Mouse (Mus musculus) embryonic stem cell, embryonic (primary cell): ENCODE data around the gene Ccl22.

Experiments
- CTCF ChIA-PET, 4 experiments: fragments of 300-600 bp in 2 of 4; fragments of 350-600 bp in 2 of 4; sonication (Branson Sonifier 250); formaldehyde crosslinking; loops; one replicate each; lab custom pipeline; 2022; ENCODE audit warnings: inconsistent platforms in 2 of 4; lab: Charles Lee
- POLR2A ChIA-PET, 4 experiments: fragments of 300-600 bp in 2 of 4; fragments of 350-600 bp in 2 of 4; sonication (Branson Sonifier 250); formaldehyde crosslinking; loops; one replicate each; lab custom pipeline; 2022; ENCODE audit warnings: antibody characterized with exemption in 4 of 4, inconsistent platforms in 1 of 4; lab: Charles Lee

The Ccl22 gene

GRCm38 (mm10) chr8:94714556-94714955, 30.8 kb upstream of the Ccl22 start:
- POLR2A ChIA-PET = no interaction called here
- CTCF ChIA-PET = interaction anchor here in 3 of 4 experiments (0.6 to 1.2 kb wide), 3 partner anchors 11 to 228 kb away, joined by 3 to 11 read pairs (median 3); no protein-coding TSS in a partner anchor

GRCm38 (mm10) chr8:94715871-94716270, 29.5 kb upstream of the Ccl22 start:
- ChIA-PET CTCF (no interaction called here), POLR2A (no interaction called here)

GRCm38 (mm10) chr8:94716841-94717240, 28.5 kb upstream of the Ccl22 start:
- CTCF ChIA-PET = no interaction called here
- POLR2A ChIA-PET = no interaction called here

GRCm38 (mm10) chr8:94725998-94726397, 19.4 kb upstream of the Ccl22 start:
- ChIA-PET POLR2A (no interaction called here), CTCF (no interaction called here)

DNA sequence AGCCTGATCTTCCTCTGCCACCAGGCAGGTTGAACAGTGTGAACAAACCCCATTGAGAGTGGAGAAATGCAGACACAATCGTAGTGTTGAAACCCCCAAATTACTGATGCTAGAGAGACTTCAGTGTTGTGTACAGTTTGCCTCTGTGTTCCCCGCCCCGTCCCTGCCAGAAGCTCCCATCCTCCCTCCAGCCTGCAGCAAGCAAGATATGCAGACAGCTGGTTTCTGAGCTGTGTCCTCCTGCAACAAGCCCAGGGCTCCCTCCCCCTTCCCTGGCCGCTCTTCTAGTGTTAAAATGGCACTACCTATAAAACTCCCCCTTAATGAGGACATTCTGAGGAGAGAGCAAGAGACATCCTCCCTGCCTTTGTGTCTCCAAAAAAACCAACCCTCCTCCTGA, 16.1 kb upstream of the Ccl22 start:
- POLR2A ChIA-PET = no interaction called here
- CTCF ChIA-PET = no interaction called here

DNA sequence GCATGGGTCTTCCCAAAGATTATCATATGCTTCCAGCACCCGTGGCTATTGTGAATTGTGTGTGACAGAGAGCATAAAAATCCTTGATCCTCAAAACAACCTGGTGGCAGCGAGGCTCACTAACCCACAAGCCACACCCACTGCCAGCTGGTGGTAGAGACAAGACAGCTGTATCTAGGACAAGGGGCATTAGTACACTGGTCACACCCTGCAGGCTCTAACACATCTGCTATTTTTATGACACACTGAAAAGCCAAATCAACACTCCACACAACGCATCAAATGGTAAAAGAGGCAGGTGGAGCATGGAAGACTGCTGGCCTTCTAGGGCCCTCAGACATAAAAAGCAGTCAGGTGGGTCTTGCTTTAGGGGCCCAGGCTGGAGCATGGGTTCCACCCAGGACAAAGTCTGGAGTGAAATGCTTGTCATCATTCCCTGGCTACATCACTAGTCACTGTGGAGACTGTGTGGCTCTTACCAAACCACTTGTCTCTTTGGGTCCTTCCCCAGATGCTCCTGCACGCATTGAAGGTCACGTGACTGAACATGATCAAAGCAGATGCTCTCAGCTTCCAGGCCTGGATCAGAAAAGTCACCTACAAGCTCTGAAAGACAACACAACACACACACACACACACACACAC, 11.4 kb upstream of the Ccl22 start:
- CTCF ChIA-PET = no interaction called here
- POLR2A ChIA-PET = interaction anchor here in 1 of 4 experiments (0.6 kb wide), 1 partner anchor 61 kb away, joined by 3 read pairs; no protein-coding TSS in a partner anchor

DNA sequence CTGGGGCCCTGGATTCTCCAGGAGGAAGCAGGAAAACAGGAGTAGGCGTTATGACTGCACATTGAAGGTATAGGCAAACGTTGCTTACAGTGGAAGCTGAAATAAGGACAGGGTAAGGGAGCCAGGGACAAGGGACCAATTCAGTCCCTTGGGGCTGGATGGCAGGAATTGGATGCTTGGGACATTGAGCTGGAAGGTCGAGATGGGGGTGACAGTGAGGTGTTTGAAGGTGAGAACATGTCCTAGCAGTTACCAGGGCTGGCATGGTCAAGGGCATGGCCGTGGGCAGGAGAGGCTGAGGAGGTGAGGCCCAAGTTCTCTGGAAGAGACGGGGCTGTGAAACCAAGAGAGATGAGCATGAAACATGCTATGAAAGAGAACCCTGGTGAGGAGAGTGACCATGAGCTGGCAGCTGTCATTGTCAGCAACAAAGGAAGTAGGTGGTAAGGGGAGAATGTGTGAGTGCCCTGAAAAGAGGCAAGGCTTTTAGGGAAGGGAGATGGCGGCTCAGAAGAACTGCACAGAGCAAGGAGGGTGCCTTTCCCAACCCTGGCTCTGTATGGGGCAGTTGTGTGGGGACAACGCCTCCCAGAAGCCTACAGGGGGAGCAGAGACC, 10.5 kb upstream of the Ccl22 start:
- CTCF ChIA-PET = no interaction called here
- POLR2A ChIA-PET = no interaction called here

GRCm38 (mm10) chr8:94735426-94736094, 9.8 kb upstream of the Ccl22 start:
- CTCF ChIA-PET = interaction anchor here in 2 of 4 experiments (0.6 to 0.7 kb wide), 2 partner anchors 45 to 66 kb away, joined by 4 read pairs; no protein-coding TSS in a partner anchor

GRCm38 (mm10) chr8:94739829-94740228, 5.6 kb upstream of the Ccl22 start:
- ChIA-PET POLR2A (no interaction called here), CTCF (no interaction called here)

More at GRCm38 (mm10) chr8:94735426-94736094, 9.8 kb upstream of the Ccl22 start:
- POLR2A ChIA-PET = no interaction called here

DNA sequence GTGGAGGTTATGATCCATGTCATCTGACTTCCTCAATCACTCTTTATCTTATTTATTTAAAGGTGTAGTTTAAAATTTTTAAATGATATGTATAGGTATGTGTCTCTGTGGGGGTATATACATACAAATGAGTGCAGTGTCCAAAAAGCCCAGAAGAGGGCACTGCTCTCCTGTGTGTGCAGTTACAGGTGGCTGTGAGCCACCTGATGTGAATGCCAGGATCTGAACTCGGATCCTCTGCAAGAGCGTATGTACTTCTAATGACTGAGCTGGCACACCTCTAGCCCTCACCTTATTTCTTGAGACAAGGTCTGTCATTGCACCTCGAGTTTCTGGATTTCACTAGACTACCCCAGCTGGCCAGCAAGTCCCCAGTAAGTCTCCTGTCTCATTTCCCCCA, 4.8 kb upstream of the Ccl22 start:
- POLR2A ChIA-PET = no interaction called here

DNA sequence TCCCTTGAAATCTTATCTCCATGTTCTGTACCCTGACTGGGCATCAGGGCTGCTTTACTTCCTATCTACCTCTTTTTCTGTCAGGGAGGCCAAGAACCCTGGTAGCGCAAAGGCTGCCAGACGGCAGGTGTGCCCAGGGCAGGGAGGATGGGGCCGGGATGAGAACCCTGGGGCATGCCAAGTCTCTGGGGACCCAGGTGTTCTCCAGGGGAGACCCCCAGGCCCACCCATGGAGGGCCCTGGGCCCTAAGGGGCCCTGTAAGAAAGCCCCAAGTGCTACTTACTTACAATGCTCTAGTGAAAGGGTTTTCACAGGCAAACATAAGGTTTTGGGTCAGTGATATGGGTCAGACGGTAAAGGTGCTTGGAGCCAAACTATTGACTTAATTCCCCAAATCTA, 3.7 kb upstream of the Ccl22 start:
- POLR2A ChIA-PET = no interaction called here

More for the DNA sequence above, 4.8 kb upstream of the Ccl22 start:
- CTCF ChIA-PET = interaction anchor here in 1 of 4 experiments (0.5 kb wide), 1 partner anchor 535 kb away, joined by 4 read pairs; no protein-coding TSS in a partner anchor

DNA sequence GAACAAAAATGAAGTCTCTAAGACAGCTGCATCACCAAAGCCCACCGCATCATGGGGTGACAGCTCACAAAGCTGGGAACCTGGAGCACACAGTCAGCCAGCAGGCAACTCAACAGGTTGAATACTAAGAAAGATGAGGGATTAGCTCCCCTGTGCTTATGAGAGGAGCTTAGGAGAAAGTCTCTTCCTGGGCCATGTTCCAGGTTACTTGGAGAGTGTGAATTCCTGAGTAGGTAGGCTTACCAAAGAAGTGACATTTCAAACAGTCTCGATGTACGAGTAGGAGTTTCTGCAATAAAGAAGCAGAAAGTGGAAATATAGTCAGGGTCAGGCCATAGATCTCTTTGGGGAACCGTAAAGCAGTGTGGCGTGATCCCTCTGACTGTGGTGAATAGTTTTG, 906 bp upstream of the Ccl22 start:
- POLR2A ChIA-PET = no interaction called here
- CTCF ChIA-PET = interaction anchor here in 1 of 4 experiments (0.6 kb wide), 1 partner anchor 32 kb away, joined by 3 read pairs; no protein-coding TSS in a partner anchor

More for the DNA sequence above, 3.7 kb upstream of the Ccl22 start:
- CTCF ChIA-PET = no interaction called here

- CTCF ChIA-PET = interaction anchor here in 1 of 4 experiments (0.6 kb wide), 1 partner anchor 31 kb away, joined by 3 read pairs; no protein-coding TSS in a partner anchor
These were observed 418 bp upstream of the Ccl22 start for GRCm38 (mm10) chr8:94744972-94745371.

GRCm38 (mm10) chr8:94746832-94747231, 1.4 kb downstream of the Ccl22 start:
- POLR2A ChIA-PET = no interaction called here
- CTCF ChIA-PET = interaction anchor here in 1 of 4 experiments (0.6 kb wide), 1 partner anchor 598 kb away, joined by 3 read pairs; no protein-coding TSS in a partner anchor

More at GRCm38 (mm10) chr8:94744972-94745371, 418 bp upstream of the Ccl22 start:
- POLR2A ChIA-PET = interaction anchor here in 1 of 4 experiments (0.5 kb wide), 1 partner anchor 236 kb away, joined by 3 read pairs; no protein-coding TSS in a partner anchor

DNA sequence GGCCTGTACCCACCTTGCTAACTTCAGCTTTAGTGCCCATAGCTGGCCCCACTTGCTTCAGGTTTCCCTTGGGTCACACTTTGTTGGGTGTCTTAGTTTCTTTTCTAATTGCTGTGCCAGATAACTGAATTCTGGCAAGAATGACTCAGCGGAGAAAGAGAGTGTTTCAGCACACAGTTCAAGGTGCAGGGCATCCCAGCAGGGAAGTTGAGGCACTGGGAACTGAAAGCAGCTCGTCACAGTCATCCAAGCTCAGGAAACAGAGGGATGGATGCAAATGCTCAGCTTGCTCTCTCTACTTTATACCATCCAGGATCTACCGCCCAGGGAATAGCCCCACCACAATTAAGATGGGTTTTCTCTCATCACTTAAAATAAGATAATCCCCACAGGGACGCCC, 3.0 kb downstream of the Ccl22 start:
- ChIA-PET CTCF (interaction anchor here in 2 of 4 experiments (0.7 kb wide), 2 partner anchors 402 to 820 kb away, joined by 4 to 6 read pairs; no protein-coding TSS in a partner anchor), POLR2A (interaction anchor here in 2 of 4 experiments (0.6 to 0.8 kb wide), 2 partner anchors 18 to 455 kb away, joined by 3 to 4 read pairs; no protein-coding TSS in a partner anchor)

DNA sequence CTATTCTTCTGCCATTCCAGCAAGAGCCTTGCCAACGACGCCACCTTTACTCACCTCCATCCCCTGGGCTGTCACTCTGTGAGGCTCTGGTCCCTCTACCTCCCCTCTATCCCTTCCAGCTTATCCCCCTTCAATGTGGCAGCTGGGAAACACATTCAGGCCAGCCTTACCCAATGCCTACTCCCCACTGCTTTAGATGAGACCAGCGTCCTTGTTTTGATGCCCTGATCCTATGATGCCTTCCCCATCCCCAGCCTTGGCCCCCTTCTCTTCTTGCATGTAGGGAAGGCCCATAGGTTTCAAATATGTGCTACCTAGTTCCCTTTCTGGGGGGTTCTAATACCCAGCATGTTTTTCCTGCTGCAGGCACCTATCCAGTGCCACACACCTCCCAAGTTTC, 4.6 kb downstream of the Ccl22 start:
- ChIA-PET POLR2A (interaction anchor here in 1 of 4 experiments (1.4 kb wide), 1 partner anchor 22 kb away, joined by 4 read pairs; the partner anchor contains the start of gene Cx3cl1), CTCF (no interaction called here)

DNA sequence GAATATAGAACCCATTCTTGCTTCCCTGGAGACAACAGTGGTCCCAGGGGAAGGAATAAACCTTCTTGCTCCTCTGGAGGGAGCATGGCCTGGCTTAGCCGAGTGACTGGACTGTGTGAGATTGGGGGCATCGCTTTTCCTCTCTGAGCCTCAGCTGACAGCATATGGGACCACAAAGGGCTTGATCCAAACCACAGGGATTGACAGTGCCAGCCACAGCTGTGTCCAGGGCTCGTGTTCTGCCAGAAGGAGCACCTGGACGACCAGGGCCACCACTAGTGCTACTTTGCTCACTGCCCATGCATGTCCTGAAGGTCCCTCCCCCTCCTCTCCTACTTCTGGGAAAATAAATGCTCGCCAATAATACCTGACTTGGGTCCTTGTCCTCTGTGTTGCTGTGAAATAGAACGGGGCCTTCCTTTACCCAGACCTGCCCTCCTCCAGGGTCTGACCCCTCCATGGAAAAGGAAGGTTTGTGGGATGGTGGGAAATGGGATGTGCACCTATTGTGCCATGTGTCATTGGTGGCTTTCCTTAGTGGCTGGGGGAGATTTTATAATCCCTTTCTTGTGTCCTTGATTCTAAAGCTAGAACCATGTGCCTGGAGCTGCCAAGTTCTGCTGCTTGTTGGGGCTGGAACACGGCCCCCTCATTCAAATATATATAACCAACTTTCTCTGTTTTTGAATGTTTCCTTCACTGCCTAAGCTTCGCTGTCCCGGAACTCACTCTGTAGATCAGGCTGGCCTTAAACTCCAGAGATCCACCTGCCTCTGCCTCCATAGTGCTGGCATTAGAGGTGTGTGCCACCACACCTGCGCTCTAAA, 5.8 kb downstream of the Ccl22 start:
- CTCF ChIA-PET = interaction anchor here in 3 of 4 experiments (0.5 to 0.7 kb wide), 3 partner anchors 9 to 60 kb away, joined by 3 to 5 read pairs (median 4); no protein-coding TSS in a partner anchor
- POLR2A ChIA-PET = interaction anchor here in 1 of 4 experiments (1.4 kb wide), 1 partner anchor 21 kb away, joined by 4 read pairs; the partner anchor contains the start of gene Cx3cl1

- CTCF ChIA-PET = no interaction called here
These were observed 8.6 kb downstream of the Ccl22 start for GRCm38 (mm10) chr8:94754006-94754405.

More at GRCm38 (mm10) chr8:94754006-94754405, 8.6 kb downstream of the Ccl22 start:
- POLR2A ChIA-PET = interaction anchor here in 2 of 4 experiments (0.6 kb wide), 2 partner anchors 117 to 313 kb away, joined by 4 to 7 read pairs; no protein-coding TSS in a partner anchor
